Mouse (Mus musculus) midbrain, embryonic 10.5 days (tissue): ENCODE measurements around the gene Rmi2. TPM values are rescaled to one million over a fixed set of nuclear protein-coding genes. Genes with fewer than 3 reads are reported as not detected.
"Not testable (repeated sequence)": the region's sequence is repeated elsewhere in the genome, so short reads cannot be mapped to it uniquely, and the experiment has no call there.

Experiments
- DNase-seq: peaks from one replicate; pipeline ENCODE4 v3.0.0-alpha.2; 2017; ENCODE audit warnings: low spot score
- H3K27ac ChIP-seq: fragments of 300-500 bp; sonication (generic); replicated peaks from 2 replicates; pipeline ENCODE4 v1.5.1; 2016; ENCODE audit warnings: mild to moderate bottlenecking
- H3K27me3 ChIP-seq: fragments of 300-500 bp; sonication (generic); 2 replicates; pipeline ENCODE4 v1.6.1; 2016; ENCODE audit warnings: low read depth, mild to moderate bottlenecking; ENCODE audit not compliant: poor library complexity, severe bottlenecking
- H3K36me3 ChIP-seq: fragments of 300-500 bp; sonication (generic); 2 replicates; pipeline ENCODE4 v1.6.1; 2016; ENCODE audit warnings: mild to moderate bottlenecking, moderate library complexity
- H3K4me1 ChIP-seq: fragments of 300-500 bp; sonication (generic); 2 replicates; pipeline ENCODE4 v1.6.1; 2016
- H3K4me3 ChIP-seq: fragments of 300-500 bp; sonication (generic); 2 replicates; pipeline ENCODE4 v1.5.1; 2016; ENCODE audit warnings: mild to moderate bottlenecking, moderate library complexity
- H3K9me3 ChIP-seq: fragments of 300-500 bp; sonication (generic); replicated peaks from 2 replicates; pipeline ENCODE4 v1.6.1; 2016; ENCODE audit warnings: mild to moderate bottlenecking
- WGBS: fragments of 180-500 bp; shearing (Covaris S2); methylation state at CpG from one replicate; pipeline ENCODE4 v1.1.7; 2016; 5-methylcytosine and 5-hydroxymethylcytosine counted together
- polyA plus RNA-seq: library from polyadenylated mRNA; unstranded; fragments of >200 nt; fragmentation: Nextera tagmentation; extraction: Ambion mirVana; gene quantifications from 2 replicates; pipeline ENCODE4 v1.2.1, GENCODE M21; 2016

The Rmi2 gene
- 3.7 and 4.5 TPM in 2 replicates for polyA plus RNA-seq

DNA sequence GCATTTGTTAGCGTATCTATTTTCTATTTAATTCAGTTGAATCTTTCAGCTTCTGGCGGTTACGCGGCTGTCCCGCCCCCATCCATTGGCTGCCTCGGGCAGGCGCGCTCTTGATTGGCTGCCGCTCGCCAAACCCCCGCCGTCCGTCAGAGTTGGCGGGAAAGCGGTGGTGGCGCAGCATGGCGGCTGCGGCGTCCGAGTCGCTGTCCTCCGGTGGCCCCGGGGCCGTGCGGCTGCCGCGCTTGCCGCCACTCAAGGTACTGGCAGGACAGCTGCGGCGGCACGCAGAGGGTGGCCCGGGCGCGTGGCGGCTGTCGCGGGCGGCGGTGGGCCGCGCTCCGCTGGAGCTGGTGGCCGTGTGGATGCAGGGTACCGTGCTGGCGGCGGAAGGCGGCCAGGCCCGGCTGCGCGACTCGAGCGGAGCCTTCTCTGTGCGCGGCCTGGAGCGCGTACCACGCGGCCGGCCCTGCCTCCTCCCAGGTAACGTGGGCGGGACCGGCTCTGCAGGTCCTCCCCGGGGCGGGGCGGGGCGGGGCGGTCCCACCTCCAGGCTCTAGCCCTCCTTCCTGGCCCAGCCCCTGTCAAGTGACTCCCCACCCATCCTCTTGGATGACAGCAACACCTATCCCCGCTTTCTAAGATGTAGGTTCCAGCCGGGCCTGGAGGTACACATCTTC is at the start of gene Rmi2:
Gene Rmi2, plus strand, starts transcription at position 149 of the 677 bp plus-strand sequence.
- Histone ChIP-seq H3K27ac (peak within 1 kb of the TSS; percentile 97), H3K9me3 (no peaks in the 10 kb centered on the region), H3K4me1 (peaks cover 40% of the 10 kb centered on the region), H3K36me3 (peaks cover 8% of the 10 kb centered on the region), H3K4me3 (peak within 1 kb of the TSS; percentile 95), H3K27me3 (peaks cover 12% of the 10 kb centered on the region)
- peak; percentile 90 for DNase-seq
- WGBS: under 1% methylated on average over 67 of the region's 69 CpGs

DNA sequence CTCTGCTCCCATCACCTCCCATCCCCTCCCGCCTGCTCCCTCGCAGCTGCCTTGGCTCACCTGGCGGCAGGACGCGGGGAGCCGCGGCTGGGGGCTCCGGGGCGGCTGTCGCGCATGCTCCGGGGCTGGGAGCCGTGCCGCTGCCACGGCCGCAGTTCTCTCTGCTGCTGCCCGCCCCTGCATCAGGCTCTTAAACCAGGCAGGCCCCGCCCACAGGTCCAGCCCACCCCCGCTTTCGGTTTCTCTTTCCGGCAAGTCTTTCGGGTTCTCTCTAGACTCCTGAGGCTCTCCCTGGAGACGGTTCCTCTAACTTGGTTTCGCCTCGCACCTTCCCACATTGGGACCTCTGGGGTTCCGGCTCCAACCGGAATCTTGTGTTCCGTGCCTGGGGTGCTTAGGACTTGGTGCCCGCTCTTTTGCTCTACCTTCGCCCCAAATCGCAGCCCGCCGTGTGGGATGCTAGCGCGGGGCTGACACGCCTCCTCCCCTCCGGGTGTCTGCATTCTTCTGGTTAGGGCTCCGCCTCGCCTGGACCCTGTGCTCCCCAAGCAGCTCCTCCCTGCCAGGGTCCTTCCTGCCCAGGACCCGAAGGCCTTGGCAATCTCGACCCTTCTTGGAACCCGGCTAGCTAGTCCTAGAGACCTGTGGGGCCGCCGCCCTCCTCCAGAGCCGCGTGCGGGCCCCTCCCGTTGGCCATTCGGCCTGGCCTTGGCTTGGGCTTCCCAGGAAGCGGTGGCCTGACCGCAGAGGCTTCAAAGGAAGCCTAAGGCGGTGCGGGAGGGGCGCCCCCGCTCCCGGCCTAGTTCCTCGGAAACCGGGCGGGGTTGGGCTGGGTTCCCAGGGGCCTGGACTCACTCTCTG is 49.3 kb upstream of the Rmi2 start, which contains the start of gene Socs1:
Gene Socs1, minus strand, starts transcription at position 166 of the 861 bp plus-strand sequence.
- DNase-seq: peak; percentile 91
- Histone ChIP-seq H3K27me3 (peaks cover 33% of the 10 kb centered on the region), H3K4me3 (peak within 1 kb of the TSS; percentile 77), H3K9me3 (no peaks in the 10 kb centered on the region), H3K36me3 (no peaks in the 10 kb centered on the region), H3K27ac (peak within 1 kb of the TSS; percentile 90), H3K4me1 (peaks cover 53% of the 10 kb centered on the region)
- under 1% methylated on average over 59 of the region's 59 CpGs for WGBS

DNA sequence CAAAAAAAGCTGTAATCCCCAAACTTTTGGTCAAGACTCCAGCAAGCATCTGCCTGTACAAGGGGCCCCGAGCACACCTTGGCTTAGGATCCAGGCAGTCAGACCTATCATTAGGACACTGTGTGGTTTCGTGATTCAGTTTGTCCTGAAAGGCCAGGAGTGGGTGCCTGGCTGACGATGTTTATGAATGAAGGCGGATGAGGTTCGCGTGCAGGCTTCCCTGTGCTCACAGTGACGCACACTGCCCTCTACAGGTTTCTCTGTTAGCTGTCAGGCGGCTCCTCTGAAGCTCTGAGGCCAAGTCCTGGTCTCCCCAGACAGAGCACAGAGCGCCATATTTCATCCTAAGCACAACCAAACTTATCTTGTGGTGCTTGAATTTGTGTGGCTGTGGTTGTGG is 48.6 kb upstream of the Rmi2 start:
- 4% methylated on average over 9 of the region's 9 CpGs for WGBS
- Histone ChIP-seq H3K27me3 (peaks cover 35% of the 10 kb centered on the region), H3K27ac (peak overlapping the region; percentile 90), H3K36me3 (no peaks in the 10 kb centered on the region), H3K9me3 (no peaks in the 10 kb centered on the region), H3K4me3 (peak overlapping the region; percentile 77), H3K4me1 (peaks cover 53% of the 10 kb centered on the region)
- DNase-seq: peak; percentile 86

DNA sequence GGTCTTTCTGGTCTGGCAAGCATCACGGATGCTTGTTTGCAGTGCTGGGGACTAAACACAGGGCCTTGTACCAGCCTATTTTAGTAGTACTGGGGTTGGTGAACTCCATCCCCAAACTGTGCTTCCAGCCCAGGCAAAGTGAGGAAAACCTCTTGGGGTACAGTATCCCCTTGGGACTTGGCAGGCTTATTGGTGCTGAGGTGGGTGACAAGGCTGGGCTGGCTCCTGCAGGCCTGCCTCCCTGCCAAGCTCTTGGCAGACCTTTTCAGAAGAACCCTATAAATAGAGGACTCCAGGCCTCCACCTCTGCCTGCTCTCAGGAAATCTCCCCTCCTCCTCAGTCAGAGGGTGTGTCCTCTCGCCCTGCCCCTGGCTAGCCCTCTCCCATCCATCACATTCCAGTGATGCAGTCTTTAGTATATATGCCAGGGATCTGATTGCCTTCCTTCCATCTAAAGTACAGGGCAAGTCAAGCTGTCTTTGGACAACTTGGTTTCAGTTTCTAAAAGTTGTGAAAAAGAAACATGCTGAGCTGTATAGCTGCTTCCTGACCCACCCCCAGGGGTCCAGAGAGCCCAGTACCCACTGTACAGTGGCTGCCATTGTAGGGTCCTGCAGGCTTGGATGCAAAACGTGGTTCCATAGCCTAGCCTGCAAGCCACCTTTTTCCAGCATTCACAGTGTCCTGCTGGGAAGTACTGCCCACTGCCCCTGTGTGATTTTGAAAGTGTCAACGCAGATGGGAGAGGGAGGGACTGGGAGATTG is 47.9 kb upstream of the Rmi2 start:
- H3K27ac ChIP-seq: 0 out of 2 replicates have a peak overlapping the region, but pooled peaks have one; percentile 90
- H3K27me3 ChIP-seq: peaks cover 35% of the 10 kb centered on the region
- H3K9me3 ChIP-seq: no peaks in the 10 kb centered on the region
- 0 out of 2 replicates have a peak overlapping the region, but pooled peaks have one; percentile 77 for H3K4me3 ChIP-seq
- no peaks in the 10 kb centered on the region for H3K36me3 ChIP-seq
- 74% methylated on average over 4 of the region's 4 CpGs for WGBS
- H3K4me1 ChIP-seq: peaks cover 50% of the 10 kb centered on the region
- DNase-seq: no peak

DNA sequence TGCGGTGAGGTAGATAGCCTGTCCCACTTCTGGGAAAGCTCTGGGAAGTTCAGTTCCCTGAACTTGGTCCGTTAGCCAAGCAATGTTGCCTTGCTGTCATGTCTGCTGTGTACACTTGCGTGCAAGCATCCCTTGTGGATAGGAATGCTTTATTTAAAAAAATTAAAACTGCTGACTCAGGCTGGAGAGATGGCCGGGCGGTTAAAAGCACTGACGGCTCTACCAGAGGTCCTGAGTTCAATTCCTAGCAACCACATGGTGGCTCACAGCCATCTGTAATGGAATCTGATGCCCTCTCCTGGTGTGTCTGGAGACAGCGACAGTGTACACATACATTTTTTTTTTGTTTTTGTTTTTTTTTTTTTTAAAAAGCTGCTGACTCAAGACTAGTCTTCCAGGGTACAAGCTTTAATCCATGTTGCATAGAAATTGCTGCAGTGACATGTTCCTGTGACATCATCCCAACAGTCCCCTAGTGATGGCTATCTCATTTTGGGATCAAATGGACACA is 47.3 kb upstream of the Rmi2 start:
- H3K27me3 ChIP-seq: peaks cover 30% of the 10 kb centered on the region
- no peak overlapping the region for H3K27ac ChIP-seq
- 86% methylated on average over 7 of the region's 7 CpGs for WGBS
- no peak overlapping the region for H3K4me3 ChIP-seq
- no peak for DNase-seq
- H3K36me3 ChIP-seq: no peaks in the 10 kb centered on the region
- H3K9me3 ChIP-seq: no peaks in the 10 kb centered on the region
- H3K4me1 ChIP-seq: peaks cover 43% of the 10 kb centered on the region

DNA sequence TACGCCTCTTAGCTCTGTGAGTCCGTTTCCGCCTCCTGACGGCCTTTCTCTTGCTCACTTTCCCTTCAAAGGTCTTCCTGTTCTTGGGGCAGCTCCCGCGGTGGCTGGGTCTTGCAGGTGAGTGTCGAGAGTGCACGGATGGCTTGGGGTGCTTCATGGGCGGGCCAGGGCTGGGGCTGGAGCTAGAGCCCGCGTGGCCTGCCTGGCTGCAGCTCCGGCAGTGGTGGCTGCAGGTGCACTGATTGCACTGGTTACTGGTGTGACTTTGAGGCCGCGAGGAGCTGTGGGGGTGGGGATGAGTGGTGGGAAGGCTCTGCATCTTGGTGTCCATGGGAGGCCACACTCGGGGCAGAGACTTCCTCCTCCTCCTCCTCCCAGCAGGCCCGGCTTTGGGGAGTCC is 46.6 kb upstream of the Rmi2 start, which contains the start of gene Tnp2:
Gene Tnp2, minus strand, starts transcription at position 390 of the 400 bp plus-strand sequence.
- no peak within 1 kb of the TSS for H3K4me3 ChIP-seq
- no peak within 1 kb of the TSS for H3K27ac ChIP-seq
- WGBS: 51% methylated on average over 16 of the region's 16 CpGs
- peaks cover 37% of the 10 kb centered on the region for H3K4me1 ChIP-seq
- H3K9me3 ChIP-seq: no peaks in the 10 kb centered on the region
- no peak for DNase-seq
- H3K36me3 ChIP-seq: no peaks in the 10 kb centered on the region
- peaks cover 24% of the 10 kb centered on the region for H3K27me3 ChIP-seq

DNA sequence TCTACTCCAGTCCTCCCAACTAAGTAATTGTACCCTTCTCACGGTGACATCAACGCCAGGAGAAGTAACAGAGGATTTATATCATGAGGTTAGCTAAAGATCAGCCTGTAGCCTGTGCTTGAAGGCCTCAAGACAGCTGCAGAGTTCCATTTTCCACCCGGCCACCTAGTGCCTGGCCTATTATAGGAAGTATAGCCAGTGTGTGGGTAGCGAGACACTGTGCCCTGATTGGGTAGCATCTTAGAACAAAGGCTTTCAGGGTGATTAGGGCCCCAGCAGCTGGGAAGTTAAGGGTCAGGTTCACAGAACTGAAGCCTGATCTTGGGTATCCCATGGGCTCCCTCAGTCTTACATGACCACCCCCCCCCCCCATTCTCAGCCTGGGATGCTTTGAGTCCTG is 46.0 kb upstream of the Rmi2 start:
- Histone ChIP-seq H3K27ac (no peak overlapping the region), H3K4me1 (peaks cover 35% of the 10 kb centered on the region), H3K27me3 (peaks cover 18% of the 10 kb centered on the region), H3K4me3 (no peak overlapping the region), H3K9me3 (no peaks in the 10 kb centered on the region), H3K36me3 (no peaks in the 10 kb centered on the region)
- no peak for DNase-seq
- WGBS: 58% methylated on average over 4 of the region's 4 CpGs

DNA sequence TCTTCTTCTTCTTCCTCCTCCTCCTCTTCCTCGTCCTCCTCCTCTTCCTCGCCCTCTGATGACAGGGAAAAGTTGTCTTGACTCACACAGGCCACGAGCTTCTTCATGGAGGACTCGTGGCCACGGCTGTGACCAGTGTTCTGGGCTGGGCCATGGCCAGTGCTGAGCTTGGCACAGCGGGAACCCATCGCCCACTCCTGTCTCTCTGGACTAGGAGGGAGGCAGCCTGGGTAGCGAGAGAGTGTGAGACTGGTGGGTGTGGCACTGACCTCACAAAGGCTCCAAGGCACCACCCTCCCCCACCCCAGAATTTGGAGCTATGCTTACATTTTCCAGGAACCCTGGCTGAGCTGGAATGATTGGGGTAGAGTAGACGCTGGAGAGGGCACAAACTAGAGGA is 44.2 kb upstream of the Rmi2 start, which contains the start of gene Prm3:
Gene Prm3, minus strand, starts transcription at position 213 of the 400 bp plus-strand sequence.
- WGBS: 77% methylated on average over 9 of the region's 9 CpGs
- H3K36me3 ChIP-seq: no peaks in the 10 kb centered on the region
- H3K4me1 ChIP-seq: peaks cover 19% of the 10 kb centered on the region
- no peak within 1 kb of the TSS for H3K4me3 ChIP-seq
- no peaks in the 10 kb centered on the region for H3K9me3 ChIP-seq
- H3K27me3 ChIP-seq: peaks cover 18% of the 10 kb centered on the region
- DNase-seq: no peak
- H3K27ac ChIP-seq: no peak within 1 kb of the TSS

DNA sequence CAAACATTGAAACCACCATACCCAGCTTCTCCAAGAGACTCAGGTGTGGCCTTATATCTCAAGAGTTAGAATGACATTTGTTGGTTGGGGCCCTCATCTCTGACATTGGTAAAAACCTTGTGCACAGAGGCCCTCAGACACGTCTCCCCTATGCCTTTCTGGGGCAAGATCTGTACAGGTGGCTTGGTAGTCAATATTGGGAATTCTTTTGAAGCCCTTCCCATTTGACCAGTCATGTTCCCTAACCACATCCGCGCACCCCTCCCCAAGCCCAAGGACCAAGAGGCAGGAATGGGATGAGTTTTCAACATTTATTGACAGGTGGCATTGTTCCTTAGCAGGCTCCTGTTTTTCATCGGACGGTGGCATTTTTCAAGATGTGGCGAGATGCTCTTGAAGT is 38.8 kb upstream of the Rmi2 start, which contains the start of gene Prm2:
Gene Prm2, minus strand, starts transcription at position 101 of the 400 bp plus-strand sequence.
- H3K4me3 ChIP-seq: no peak within 1 kb of the TSS
- WGBS: 81% methylated on average over 6 of the region's 6 CpGs
- DNase-seq: no peak

DNA sequence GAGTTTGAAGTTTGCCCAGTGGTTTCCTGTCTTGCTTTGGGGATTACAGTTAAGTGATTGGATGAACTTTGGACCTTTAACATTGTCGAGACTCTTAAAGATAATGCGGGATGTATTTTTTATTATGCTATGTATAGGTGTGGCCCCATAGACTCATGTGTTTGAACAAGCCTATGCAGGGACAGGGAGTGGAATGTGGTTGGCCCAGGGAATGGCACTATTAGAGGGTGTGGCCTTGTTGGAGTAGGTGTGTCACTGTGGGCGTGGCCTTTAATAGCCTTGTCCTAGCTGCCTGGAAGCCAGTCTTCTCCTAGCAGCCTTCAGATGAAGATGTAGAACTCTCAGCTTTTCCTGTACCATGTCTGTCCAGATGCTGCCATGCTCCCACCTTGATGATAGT is 32.4 kb upstream of the Rmi2 start:
- not testable (repeated sequence) for H3K4me1 ChIP-seq, H3K27ac ChIP-seq, H3K4me3 ChIP-seq, H3K27me3 ChIP-seq, H3K9me3 ChIP-seq, DNase-seq, H3K36me3 ChIP-seq
- WGBS: 89% methylated on average over 3 of the region's 3 CpGs

More for the DNA sequence above, 38.8 kb upstream of the Rmi2 start, which contains the start of gene Prm2:
- no peak within 1 kb of the TSS for H3K27ac ChIP-seq
- H3K9me3 ChIP-seq: no peaks in the 10 kb centered on the region
- H3K36me3 ChIP-seq: no peaks in the 10 kb centered on the region
- no peaks in the 10 kb centered on the region for H3K4me1 ChIP-seq
- peaks cover 27% of the 10 kb centered on the region for H3K27me3 ChIP-seq

DNA sequence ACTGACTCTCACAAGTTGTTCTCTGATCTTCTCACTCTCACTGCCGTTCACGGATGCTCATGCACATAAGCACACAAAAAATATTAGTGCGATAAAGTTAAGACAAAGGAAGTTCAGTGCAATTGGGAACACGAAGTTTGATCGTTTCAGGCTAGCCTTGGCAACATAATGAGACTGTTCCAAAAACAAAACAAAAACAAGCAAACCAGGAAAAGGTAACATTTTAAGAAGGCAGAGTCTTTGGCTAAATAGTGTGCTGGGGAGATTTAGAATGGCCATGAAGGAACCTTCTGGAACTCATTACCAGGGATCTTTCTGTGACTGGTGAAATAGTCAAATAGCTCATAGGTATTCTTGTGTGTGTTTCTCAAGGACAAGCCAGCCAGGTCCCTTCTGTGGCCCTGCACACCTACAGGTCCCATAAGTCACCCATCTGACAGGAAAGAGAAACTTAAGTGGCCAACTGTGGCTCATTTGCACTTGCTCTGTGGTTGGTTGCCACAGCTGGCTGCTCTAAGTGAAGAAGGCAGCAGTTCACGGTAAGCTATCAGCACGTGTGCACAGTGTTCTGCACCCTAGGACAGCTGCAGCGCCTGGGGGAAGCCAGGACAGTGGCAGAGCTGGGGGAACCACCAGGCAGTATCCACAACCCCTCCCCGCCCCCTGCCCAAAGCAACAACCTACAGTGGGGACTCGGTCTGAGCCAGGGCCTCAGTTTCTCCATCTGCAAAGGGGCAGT is 28.9 kb upstream of the Rmi2 start, which contains the start of gene Prm1:
Gene Prm1, minus strand, starts transcription at position 51 of the 739 bp plus-strand sequence.
- DNase-seq: no peak
- no peaks in the 10 kb centered on the region for H3K36me3 ChIP-seq
- no peak within 1 kb of the TSS for H3K4me3 ChIP-seq
- 85% methylated on average over 10 of the region's 10 CpGs for WGBS
- H3K27me3 ChIP-seq: no peaks in the 10 kb centered on the region
- no peaks in the 10 kb centered on the region for H3K4me1 ChIP-seq
- H3K27ac ChIP-seq: no peak within 1 kb of the TSS
- no peaks in the 10 kb centered on the region for H3K9me3 ChIP-seq
